Mouse (Mus musculus): ENCODE measurements around the gene Tgds.

GRCm38 (mm10) chr14:118162640-118163039, 30.1 kb upstream of the Tgds start:
- no peak for TF ChIP-seq CTCF (IDR thresholded peaks at IDR 0.05; ENCODE audit: insufficient read depth, low read length)
- TF ChIP-seq POLR2A (IDR thresholded peaks at IDR 0.05; ENCODE audit: borderline replicate concordance, extremely low read depth, low read depth, low read length) = no peak

Measured in lung, adult 2 months (tissue).